Mouse (Mus musculus): ENCODE measurements at regions not wholly inside any gene's neighbourhood (a gene's known extent, or its start where the extent isn't known, plus 50 kb on each side); places are given as distances from the start of the nearest gene placed in this dataset.

DNA sequence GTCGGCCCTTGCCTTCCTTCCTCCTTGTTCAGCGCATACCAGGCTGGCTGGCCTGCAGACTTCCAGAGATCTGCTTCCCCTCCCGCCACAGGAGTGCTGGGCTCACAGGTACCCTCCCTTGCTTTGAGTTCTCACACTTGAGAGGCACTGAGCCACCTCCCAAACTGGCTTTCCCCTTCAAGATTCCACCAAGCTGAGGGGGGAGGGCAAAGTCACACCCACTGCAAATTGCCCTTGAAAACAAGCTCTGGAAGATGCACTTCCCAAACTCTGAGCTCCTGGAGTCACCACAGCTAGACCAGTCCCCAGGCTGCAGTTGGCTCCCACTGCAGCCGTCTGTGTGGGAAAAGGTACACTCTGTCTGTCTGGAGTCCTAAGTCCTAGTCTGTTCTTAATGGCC lies 142.1 kb upstream of the Slc22a12 start:
- no peak for DNase-seq

- DNase-seq: no peak
Measured at GRCm38 (mm10) chr19:6679392-6680307, 136.8 kb upstream of the Slc22a12 start.

GRCm38 (mm10) chr19:6677511-6677910 lies 134.7 kb upstream of the Slc22a12 start:
- peak; percentile 69 to 71 for DNase-seq

DNA sequence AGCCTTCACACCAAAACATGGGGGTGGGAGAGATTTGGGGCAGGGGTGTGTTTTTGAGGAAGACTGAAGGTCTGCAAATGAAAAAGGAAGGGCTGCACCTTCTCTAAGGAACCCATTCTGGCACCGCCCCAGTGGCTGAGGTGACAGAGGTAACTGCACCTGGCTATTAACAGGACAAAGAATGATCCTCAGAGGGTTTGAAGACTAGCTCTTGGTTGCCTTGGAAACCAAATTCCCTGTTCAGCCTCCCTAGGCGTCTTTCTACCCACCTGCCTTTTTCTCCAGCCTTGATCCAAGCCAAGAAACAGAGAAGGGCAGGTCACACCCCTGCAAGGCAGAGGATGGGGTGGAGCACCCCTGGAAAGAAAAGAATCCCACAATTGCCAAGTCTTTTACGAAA lies 132.8 kb upstream of the Slc22a12 start:
- DNase-seq: no peak

DNA sequence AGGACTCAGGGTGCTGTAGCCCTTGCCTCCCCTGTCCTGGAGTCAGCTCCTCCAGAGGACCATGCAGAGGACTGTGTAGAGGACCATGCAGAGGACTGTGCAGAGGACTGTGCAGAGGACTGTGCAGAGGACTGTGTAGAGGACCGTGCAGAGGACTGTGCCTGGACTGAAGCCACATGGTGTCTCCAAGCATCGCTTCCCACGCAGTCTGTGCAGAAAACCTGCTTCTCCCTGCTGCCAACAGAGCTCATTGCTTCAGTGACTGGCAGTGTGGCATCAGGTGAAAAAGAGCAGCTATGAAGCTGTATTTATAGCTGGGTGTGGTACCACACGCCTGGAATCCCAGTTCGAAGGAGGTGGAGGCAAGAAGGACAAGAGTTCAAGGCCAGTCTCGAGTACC lies 128.9 kb upstream of the Slc22a12 start:
- DNase-seq: peak in 1 of 2 experiments; percentile 32

DNA sequence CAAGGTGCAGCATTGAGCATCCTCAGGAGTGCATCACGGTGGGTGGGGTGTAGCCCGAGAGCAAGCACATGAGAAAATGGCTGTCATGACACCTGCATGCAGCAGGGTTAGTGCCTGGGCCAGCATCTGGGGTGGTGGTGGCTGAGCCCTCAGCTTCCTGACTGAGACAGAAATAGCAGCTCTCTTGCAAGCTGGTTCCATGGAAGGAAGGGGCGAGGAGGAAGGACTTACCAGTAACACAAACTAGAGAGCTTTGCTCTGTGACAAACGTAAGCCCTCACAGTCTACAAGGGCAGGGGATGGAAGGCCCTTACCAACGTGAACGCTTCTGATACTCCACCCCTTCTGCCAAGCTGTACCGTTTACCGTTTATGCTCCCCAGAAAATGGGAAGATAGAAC lies 127.0 kb upstream of the Slc22a12 start:
- no peak for DNase-seq

DNA sequence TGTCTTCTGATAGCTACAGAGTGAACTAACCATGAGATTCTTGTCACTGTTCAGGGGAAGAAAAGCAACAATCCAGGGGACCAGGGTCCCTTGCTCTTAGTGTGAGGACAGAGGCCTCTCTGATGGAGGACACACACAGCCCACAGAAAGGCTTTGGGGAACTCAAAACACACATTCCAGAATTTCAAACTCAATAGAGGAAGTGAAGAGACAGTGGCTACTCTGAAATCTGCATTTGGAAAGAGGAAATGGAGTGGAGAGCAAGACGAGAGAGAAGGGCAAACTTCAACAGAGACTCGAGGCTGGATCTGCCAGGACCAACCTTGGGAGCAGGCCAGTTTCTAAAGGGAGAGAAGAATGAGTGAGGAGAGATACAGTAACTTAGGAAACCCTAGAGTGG lies 125.7 kb upstream of the Slc22a12 start:
- no peak for DNase-seq

DNA sequence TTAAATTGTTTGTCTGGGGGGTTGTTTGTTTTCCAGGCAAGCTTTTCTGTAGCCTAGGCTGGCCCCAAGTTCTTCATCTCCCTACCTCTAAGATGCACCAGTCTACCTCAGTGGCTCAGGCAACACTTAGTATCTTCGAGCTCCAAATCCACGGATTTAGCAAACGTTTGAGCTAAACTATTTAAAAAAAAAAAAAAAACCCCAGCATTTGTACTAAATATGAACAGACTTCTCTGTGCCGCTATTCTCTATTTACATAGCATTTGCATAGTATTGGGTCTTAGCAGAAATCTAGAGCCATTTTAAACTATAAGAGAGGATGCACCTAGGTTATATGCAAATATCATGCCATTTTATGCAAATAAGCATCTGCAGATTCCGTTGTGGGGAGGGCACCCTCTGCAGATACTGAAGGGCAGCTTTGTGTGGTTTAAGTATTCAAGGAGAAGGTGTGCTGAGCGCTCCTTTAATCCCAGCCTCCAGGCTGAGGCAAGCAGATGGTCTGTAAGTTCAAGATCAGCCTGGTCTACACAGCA lies 123.4 kb upstream of the Slc22a12 start:
- no peak for DNase-seq

- DNase-seq: no peak
Measured at GRCm38 (mm10) chr19:6665264-6666054, 122.6 kb upstream of the Slc22a12 start.

DNA sequence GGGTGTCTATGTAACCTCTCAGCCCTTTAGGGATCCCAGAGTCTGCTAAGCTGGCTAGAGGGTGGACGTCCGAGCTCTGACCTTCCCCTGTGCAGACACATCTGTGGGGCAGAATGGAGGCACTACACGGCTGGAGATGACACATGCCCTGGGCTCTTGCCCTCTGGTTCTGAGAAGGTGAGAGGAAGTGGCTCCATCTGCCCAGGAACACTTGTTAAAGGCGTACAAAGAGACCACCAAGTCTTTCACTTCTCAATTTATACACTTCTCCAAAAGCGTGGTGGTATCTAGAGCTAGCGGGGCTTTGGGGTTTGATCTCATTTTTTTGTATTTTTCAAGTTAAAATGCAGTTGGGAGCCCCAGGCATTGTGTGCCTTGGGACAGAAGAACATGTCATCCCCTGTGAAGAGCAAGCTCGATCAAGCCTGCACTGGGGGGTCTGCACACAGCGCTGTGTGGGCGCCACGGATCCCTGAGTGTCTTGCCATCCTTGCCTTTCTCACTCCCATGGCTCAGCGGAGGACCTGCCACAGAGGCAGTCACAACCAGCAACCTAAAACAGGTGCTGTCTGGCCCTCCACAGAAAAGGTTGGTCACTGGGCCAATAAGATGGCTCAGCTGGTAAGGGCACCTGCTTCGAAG lies 121.6 kb upstream of the Slc22a12 start:
- DNase-seq: no peak

DNA sequence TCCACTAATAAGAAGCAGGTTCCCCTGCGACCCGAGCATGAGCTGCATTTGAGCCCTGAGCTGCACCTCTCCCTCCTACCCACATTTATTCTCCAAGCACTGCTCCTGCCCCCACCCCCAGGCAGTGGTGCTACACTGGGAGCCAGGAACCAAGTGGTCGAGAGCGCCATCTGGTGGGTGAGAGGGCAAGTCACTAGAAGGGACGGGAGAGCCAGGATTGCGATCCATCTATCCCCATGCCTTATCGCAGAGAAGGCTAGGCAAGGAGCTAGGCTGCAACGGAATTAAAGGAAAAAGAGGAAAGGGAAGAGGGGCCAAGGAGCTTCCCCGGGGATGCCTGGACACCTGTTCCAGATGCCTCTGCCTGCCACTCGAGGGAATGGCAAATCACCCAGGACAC lies 120.6 kb upstream of the Slc22a12 start:
- DNase-seq: peak; percentile 97 to 98

DNA sequence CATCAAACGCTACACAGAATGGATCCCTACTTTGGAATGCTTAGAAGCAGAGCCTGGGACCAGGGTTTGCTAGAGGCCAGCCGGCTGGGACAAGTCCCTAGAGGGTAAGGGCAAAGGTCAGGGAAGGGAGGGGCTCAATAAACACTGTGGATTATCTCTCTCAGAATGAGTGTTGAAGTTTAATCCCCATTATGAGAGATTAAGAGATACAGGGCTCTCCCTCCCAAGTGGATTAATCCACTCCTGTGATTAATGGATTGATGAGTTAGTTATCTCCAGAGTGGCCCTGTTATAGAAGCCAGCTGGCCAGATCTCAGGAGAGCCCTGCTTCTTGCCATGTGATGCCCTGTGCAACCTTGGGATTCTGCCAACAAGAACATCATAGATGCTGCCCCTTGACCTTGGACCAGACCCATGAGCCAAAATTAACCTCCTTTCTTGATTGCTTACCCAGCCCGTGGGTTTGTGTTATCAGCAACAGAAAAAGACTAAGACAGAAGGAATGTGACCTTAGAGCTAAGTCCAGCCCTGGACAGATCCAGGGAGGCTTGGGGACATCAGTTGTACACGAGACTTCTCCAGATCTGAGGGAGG lies 119.6 kb upstream of the Slc22a12 start:
- DNase-seq: peak in 1 of 2 experiments; percentile 34

- DNase-seq: no peak
Measured at GRCm38 (mm10) chr19:6661508-6661871, 118.7 kb upstream of the Slc22a12 start.

GRCm38 (mm10) chr19:6660723-6661507 lies 118.1 kb upstream of the Slc22a12 start:
- DNase-seq: no peak

DNA sequence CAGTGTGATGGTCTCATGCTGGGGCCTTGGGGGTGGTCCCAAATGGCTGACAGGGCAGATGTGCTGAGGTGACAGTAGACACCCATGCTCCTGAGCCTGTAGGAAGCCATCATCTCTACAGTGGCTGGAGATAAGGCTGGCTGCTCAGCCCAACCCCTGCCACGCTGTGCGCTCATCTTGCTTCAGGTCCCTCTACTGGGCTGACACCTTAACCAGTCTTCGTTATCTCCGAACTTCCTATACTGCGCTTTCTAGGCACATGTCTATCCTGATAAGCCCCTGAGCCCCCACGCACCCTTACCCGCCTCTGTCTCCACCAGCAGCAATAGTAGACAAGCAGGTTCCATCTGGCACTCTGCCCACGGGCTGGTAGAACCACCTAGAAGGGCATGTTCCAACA lies 117.3 kb upstream of the Slc22a12 start:
- no peak for DNase-seq

- no peak for DNase-seq
Measured at GRCm38 (mm10) chr19:6654550-6654949, 111.7 kb upstream of the Slc22a12 start.

DNA sequence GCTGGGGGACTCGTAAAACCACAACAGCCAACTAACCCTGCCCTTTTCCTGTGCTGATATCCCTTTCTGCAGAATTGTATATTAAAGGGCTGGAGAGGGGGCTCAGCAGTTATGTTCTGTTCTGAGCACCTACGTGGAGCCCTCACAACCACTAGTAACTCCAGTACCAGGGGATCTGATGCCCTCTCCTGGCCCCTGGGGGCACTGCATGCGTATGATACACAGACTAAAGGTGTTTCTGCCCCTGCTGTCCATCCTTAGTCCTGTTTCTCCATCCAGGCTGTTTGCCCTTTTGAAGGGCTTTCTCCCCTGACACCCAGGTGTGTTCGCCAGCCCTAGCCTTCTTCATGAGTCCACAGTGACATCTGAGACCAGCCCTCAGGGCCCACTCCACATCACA lies 109.9 kb upstream of the Slc22a12 start:
- peak; percentile 55 to 64 for DNase-seq

GRCm38 (mm10) chr19:6651192-6651591 lies 108.4 kb upstream of the Slc22a12 start:
- peak; percentile 56 to 62 for DNase-seq

- DNase-seq: no peak
Measured at GRCm38 (mm10) chr19:6649885-6650284, 107.1 kb upstream of the Slc22a12 start.

- DNase-seq: no peak
Measured at GRCm38 (mm10) chr19:6647686-6648085, 104.9 kb upstream of the Slc22a12 start.

DNA sequence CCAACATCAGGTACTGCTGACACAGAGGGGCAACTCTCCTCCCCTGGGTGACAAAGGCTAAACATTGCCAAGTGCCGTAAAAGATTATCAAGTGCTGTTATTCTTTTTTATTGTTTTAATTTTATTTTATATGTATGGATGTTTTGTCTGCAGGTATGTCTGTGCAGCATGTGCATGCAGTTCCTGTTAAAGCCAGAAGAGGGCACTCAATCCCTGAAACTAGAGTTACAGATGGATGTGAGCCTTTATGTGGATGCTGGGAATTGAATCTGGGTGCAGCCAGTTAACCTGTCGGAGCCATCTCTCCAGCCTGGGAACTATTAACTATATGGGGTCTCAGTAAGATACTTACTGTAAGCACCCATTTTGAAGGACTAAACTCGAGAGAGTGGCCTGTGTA lies 104.4 kb upstream of the Slc22a12 start:
- DNase-seq: peak in 1 of 2 experiments; percentile 39

GRCm38 (mm10) chr19:6645912-6646311 lies 103.1 kb upstream of the Slc22a12 start:
- DNase-seq: no peak

Measured in cerebellum, postnatal 10 days (tissue).